Mouse (Mus musculus): ENCODE measurements around the gene Pard3.

- TF ChIP-seq CTCF (IDR thresholded peaks at IDR 0.05; ENCODE audit: borderline replicate concordance, extremely low read depth, insufficient read depth, insufficient read length) (no peak), POLR2A (IDR thresholded peaks at IDR 0.05; ENCODE audit: borderline replicate concordance, extremely low read depth, insufficient read depth, insufficient read length, poor library complexity, severe bottlenecking) (no peak)
These were observed 37.9 kb upstream of the Pard3 start for GRCm38 (mm10) chr8:127025775-127026174.
